Mouse (Mus musculus) left cerebral cortex, postnatal 25 days (tissue): ENCODE data around the gene Rusc2. TPM values are rescaled to one million over a fixed set of nuclear protein-coding genes. Genes with fewer than 3 reads are reported as not detected.
A peak's percentile ranks its signal among the peaks of the same experiment; 100 is the strongest.

Experiments
- DNase-seq, 2 experiments: peaks; one replicate each; pipeline ENCODE4 v3.0.0; 2022; ENCODE audit warnings: low spot score in 2 of 2, mixed read lengths in 1 of 2
- intact Hi-C: fragments of 180-260 bp; cut with DNase I; formaldehyde crosslinking; loops from one replicate; pipeline ENCODE4 v1.15.1; 2025
- total RNA-seq, 2 experiments: library from RNA; stranded (reverse); gene quantifications; 2 replicates each; pipeline ENCODE4 v1.2.3; 2021

Rusc2 gene
- total RNA-seq = 100 to 1,000 TPM; 129 to 138 TPM

GRCm38 (mm10) chr4:43381408-43382154, at the start of gene Rusc2:
Rusc2 (plus strand) TSS chr4:43381979.
- DNase-seq = peak; percentile 95 to 96
- intact Hi-C loops = loop anchor here (2.0 to 5.0 kb wide), 3 partner anchors 25 to 114 kb away; partner anchors contain the start of gene Atp8b5

- intact Hi-C loops = no loop called here
- DNase-seq = no peak
These were observed 47.0 kb upstream of the Rusc2 start for GRCm38 (mm10) chr4:43334771-43335170.

- DNase-seq = no peak
- intact Hi-C loops = no loop called here
These were observed 45.6 kb upstream of the Rusc2 start for GRCm38 (mm10) chr4:43336176-43336575.

- no peak for DNase-seq
- intact Hi-C loops = no loop called here
These were observed 41.5 kb upstream of the Rusc2 start for GRCm38 (mm10) chr4:43340096-43340804.

GRCm38 (mm10) chr4:43341276-43341891, 40.4 kb upstream of the Rusc2 start:
- DNase-seq = no peak
- intact Hi-C loops = no loop called here

- intact Hi-C loops = no loop called here
- DNase-seq = no peak
These were observed 39.3 kb upstream of the Rusc2 start for GRCm38 (mm10) chr4:43342443-43342842.

- DNase-seq = no peak
- intact Hi-C loops = no loop called here
These were observed 36.8 kb upstream of the Rusc2 start for GRCm38 (mm10) chr4:43344932-43345331.

- no peak for DNase-seq
- intact Hi-C loops = no loop called here
These were observed 32.6 kb upstream of the Rusc2 start for GRCm38 (mm10) chr4:43349206-43349605.

GRCm38 (mm10) chr4:43350038-43350560, 31.7 kb upstream of the Rusc2 start:
- DNase-seq = no peak
- intact Hi-C loops = no loop called here

- intact Hi-C loops = no loop called here
- DNase-seq = no peak
These were observed 28.1 kb upstream of the Rusc2 start for GRCm38 (mm10) chr4:43353662-43354061.

- intact Hi-C loops = no loop called here
- DNase-seq = no peak
These were observed 16.7 kb upstream of the Rusc2 start for GRCm38 (mm10) chr4:43364914-43365560.

- no peak for DNase-seq
- intact Hi-C loops = no loop called here
These were observed 14.5 kb upstream of the Rusc2 start for GRCm38 (mm10) chr4:43367295-43367694.

- intact Hi-C loops = no loop called here
These were observed 14.0 kb upstream of the Rusc2 start for GRCm38 (mm10) chr4:43367787-43368186.

GRCm38 (mm10) chr4:43371406-43371805, 10.4 kb upstream of the Rusc2 start:
- intact Hi-C loops = no loop called here
- no peak for DNase-seq

More at GRCm38 (mm10) chr4:43367787-43368186, 14.0 kb upstream of the Rusc2 start:
- no peak for DNase-seq

- DNase-seq = no peak
- intact Hi-C loops = no loop called here
These were observed 9.6 kb upstream of the Rusc2 start for GRCm38 (mm10) chr4:43372155-43372554.

GRCm38 (mm10) chr4:43374266-43374665, 7.5 kb upstream of the Rusc2 start:
- DNase-seq = no peak
- intact Hi-C loops = no loop called here

- intact Hi-C loops = no loop called here
These were observed 2.2 kb upstream of the Rusc2 start for GRCm38 (mm10) chr4:43379601-43380000.

GRCm38 (mm10) chr4:43380951-43381350, 828 bp upstream of the Rusc2 start:
- peak in 1 of 2 experiments; percentile 40 for DNase-seq
- intact Hi-C loops = loop anchor here (5.0 kb wide), 2 partner anchors 99 to 114 kb away; partner anchors contain the start of gene Atp8b5

More at GRCm38 (mm10) chr4:43379601-43380000, 2.2 kb upstream of the Rusc2 start:
- DNase-seq = no peak

- intact Hi-C loops = loop anchor here (1.0 to 5.0 kb wide), 4 partner anchors 24 to 115 kb away; partner anchors contain the start of gene Atp8b5
- no peak for DNase-seq
These were observed 609 bp downstream of the Rusc2 start for GRCm38 (mm10) chr4:43382155-43383020.
